Mouse (Mus musculus): ENCODE measurements at regions not wholly inside any gene's neighbourhood (a gene's known extent, or its start where the extent isn't known, plus 50 kb on each side); places are given as distances from the start of the nearest gene placed in this dataset.

- WGBS: 89% methylated on average over 3 of the region's 3 CpGs
- no peak for DNase-seq (ENCODE audit: low read depth, low spot score)
These were observed 87.8 kb upstream of the Foxq1 start for GRCm38 (mm10) chr13:31468131-31468530.

GRCm38 (mm10) chr13:31468983-31469382 is 87.0 kb upstream of the Foxq1 start:
- 82% methylated on average over 3 of the region's 3 CpGs for WGBS
- no peak for DNase-seq (ENCODE audit: low read depth, low spot score)

- DNase-seq (ENCODE audit: low read depth, low spot score): no peak
- 77% methylated on average over 5 of the region's 5 CpGs for WGBS
These were observed 83.6 kb upstream of the Foxq1 start for GRCm38 (mm10) chr13:31472366-31472765.

GRCm38 (mm10) chr13:31472804-31473203 is 83.1 kb upstream of the Foxq1 start:
- WGBS: 80% methylated on average over 4 of the region's 4 CpGs
- DNase-seq (ENCODE audit: low read depth, low spot score): no peak

GRCm38 (mm10) chr13:31473275-31473674 is 82.7 kb upstream of the Foxq1 start:
- DNase-seq (ENCODE audit: low read depth, low spot score): no peak
- WGBS: 77% methylated on average over 1 of the region's 1 CpGs

GRCm38 (mm10) chr13:31475845-31476244 is 80.1 kb upstream of the Foxq1 start:
- WGBS: 41% methylated on average over 3 of the region's 3 CpGs
- DNase-seq (ENCODE audit: low read depth, low spot score): no peak

GRCm38 (mm10) chr13:31477171-31477867 is 78.6 kb upstream of the Foxq1 start:
- DNase-seq (ENCODE audit: low read depth, low spot score): no peak

GRCm38 (mm10) chr13:31481105-31481844 is 74.7 kb upstream of the Foxq1 start:
- DNase-seq (ENCODE audit: low read depth, low spot score): no peak

More at GRCm38 (mm10) chr13:31477171-31477867, 78.6 kb upstream of the Foxq1 start:
- WGBS: 30% methylated on average over 1 of the region's 1 CpGs

GRCm38 (mm10) chr13:31486373-31486772 is 69.6 kb upstream of the Foxq1 start:
- DNase-seq (ENCODE audit: low read depth, low spot score): no peak
- 87% methylated on average over 3 of the region's 3 CpGs for WGBS

More at GRCm38 (mm10) chr13:31481105-31481844, 74.7 kb upstream of the Foxq1 start:
- 77% methylated on average over 7 of the region's 7 CpGs for WGBS

GRCm38 (mm10) chr13:31488186-31488585 is 67.7 kb upstream of the Foxq1 start:
- DNase-seq (ENCODE audit: low read depth, low spot score): no peak

GRCm38 (mm10) chr13:31503191-31503590 is 52.7 kb upstream of the Foxq1 start:
- 80% methylated on average over 10 of the region's 10 CpGs for WGBS
- DNase-seq (ENCODE audit: low read depth, low spot score): no peak

GRCm38 (mm10) chr13:31503832-31504231 is 52.1 kb upstream of the Foxq1 start:
- WGBS: 85% methylated on average over 11 of the region's 11 CpGs

GRCm38 (mm10) chr13:31504316-31504715 is 51.6 kb upstream of the Foxq1 start:
- 84% methylated on average over 7 of the region's 7 CpGs for WGBS
- no peak for DNase-seq (ENCODE audit: low read depth, low spot score)

More at GRCm38 (mm10) chr13:31503832-31504231, 52.1 kb upstream of the Foxq1 start:
- no peak for DNase-seq (ENCODE audit: low read depth, low spot score)

GRCm38 (mm10) chr13:31505386-31505785 is 50.5 kb upstream of the Foxq1 start:
- WGBS: 85% methylated on average over 10 of the region's 10 CpGs
- DNase-seq (ENCODE audit: low read depth, low spot score): no peak
